10 mouse cellular contexts compared by ENCODE assay signal in the genomic region with DNA sequence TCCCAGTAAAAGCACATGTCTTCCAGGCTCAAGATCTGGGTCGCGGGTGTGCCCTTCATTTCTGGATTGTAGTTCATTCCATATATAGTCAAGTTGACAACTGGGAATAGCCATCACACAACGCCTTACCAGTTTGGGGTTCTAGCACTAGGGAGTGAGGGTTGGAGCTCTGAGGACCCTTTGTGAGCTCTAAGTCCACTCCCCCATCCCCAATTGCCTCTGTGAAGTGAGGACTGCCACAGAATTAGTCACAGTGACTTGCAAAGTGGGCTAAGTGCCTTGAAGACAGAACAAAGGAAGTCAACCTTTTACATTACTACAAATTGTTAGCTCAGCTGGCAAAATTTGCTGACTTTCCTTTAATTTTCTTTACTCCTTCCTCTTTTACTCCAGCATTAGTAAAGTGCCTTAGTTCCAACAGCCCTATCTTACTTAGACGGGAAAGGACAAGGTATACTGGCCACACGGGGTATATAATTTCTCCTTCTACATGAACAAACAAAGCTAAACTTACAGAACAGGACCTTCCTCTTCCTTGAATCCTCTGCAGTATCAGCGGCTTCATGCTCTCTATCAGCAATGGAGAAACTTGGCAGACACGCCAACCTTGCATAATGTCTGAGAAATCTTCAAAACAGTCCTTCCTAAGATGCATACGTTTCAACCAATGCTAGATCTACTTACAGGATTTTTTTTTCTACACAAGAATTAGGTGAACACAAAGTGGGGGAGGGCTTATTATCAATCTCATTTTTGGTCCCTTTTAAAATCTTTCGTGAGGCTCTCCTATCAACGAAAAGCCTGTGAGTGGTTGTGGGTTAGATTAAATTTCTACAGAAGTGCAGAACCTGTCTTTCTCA. TPM values are rescaled to one million over a fixed set of nuclear protein-coding genes. Genes with fewer than 3 reads are reported as not detected.
A peak's percentile ranks its signal among the peaks of the same experiment; 100 is the strongest.
DNase-seq lines count a peak whose midpoint lies in the region; ATAC-seq and TF ChIP-seq lines count a peak whose summit lies in the region.
"Had no signal": no experiment of that assay in that cellular context is flagged by ENCODE, and none has a peak within 500 bp of the region (broad histone marks: within the 10 kb centered on the region; RNA-seq: fewer than 3 reads in every experiment).

No protein-coding gene starts in this region.

- intact Hi-C loops in left cerebral cortex, postnatal 25 days (cut with DNase I) = no loop called here

- TF ChIP-seq POLR2A in brain, embryonic 14.5 days (IDR thresholded peaks at IDR 0.05; ENCODE audit: borderline replicate concordance, extremely low read depth, insufficient read depth, insufficient read length, poor library complexity, severe bottlenecking) = no peak

- ATAC-seq in hematopoietic stem cell, adult 5-6 weeks (replicated peaks in 1 of 2; ENCODE audit: insufficient read depth in 1 of 2, low FRiP score in 2 of 2, low TSS enrichment in 1 of 2, low read depth in 1 of 2, poor library complexity in 2 of 2, severe bottlenecking in 2 of 2) = peak; percentile 56 to 66
- peak; percentile 68 for ATAC-seq in megakaryocyte progenitor cell, adult 5-6 weeks (replicated peaks; ENCODE audit: poor library complexity)
- ATAC-seq: inflammation-experienced regulatory T-cells, adult 6 months had no signal

- DNase-seq in lung, postnatal 36 days = peak; percentile 15
- DNase-seq in lung, postnatal 25 days (ENCODE audit: low spot score) = no peak
- peak; percentile 7 for DNase-seq in brain, embryonic 14.5 days (ENCODE audit: low read depth)
- DNase-seq in thymus, postnatal 0 days (ENCODE audit: low spot score) = no peak
- no peak for DNase-seq in embryo, embryonic 10.5 days (ENCODE audit: low spot score)
- DNase-seq in left cerebral cortex, postnatal 25 days (ENCODE audit: low spot score in 2 of 2) = no peak
- DNase-seq: gastrocnemius, postnatal 25 days had no signal

- TF ChIP-seq CTCF in brain, embryonic 14.5 days (IDR thresholded peaks at IDR 0.05; ENCODE audit: borderline replicate concordance, extremely low read depth, insufficient read depth, insufficient read length) = no peak

RNA-seq across cellular contexts. Expression of a gene that starts 14.8 kb away (rescaled TPM):
- 22.5 and 36.3 TPM in 2 replicates for polyA plus RNA-seq in brain, embryonic 14.5 days (2012; rRNA removed)
- 2.9 and 4.6 TPM in 2 replicates for total RNA-seq in hematopoietic stem cell, adult 5-6 weeks (2017)
- 6.8 and 7.2 TPM in 2 replicates for total RNA-seq in megakaryocyte progenitor cell, adult 5-6 weeks (2015)
- total RNA-seq in megakaryocyte progenitor cell, adult 5-6 weeks (2017) = 1.2 and 1.9 TPM in 2 replicates
- polyA plus RNA-seq in thymus, postnatal 0 days (2015; fragmentation: Nextera tagmentation; extraction: Ambion mirVana) = 0.62 and 0.90 TPM in 2 replicates
- 10 to 100 TPM; 56.2 to 57.5 TPM for total RNA-seq in left cerebral cortex, postnatal 25 days (2021)

Comparison
In these comparisons a context has a peak if more than half of its experiments do, and no peak if none do; other contexts are left out.
1. DNase-seq: peak in lung, postnatal 36 days (single experiment) and brain, embryonic 14.5 days (single experiment); none in lung, postnatal 25 days (single experiment), thymus, postnatal 0 days (single experiment), embryo, embryonic 10.5 days (single experiment) and left cerebral cortex, postnatal 25 days (0 of 2).
2. RNA of a gene that starts 14.8 kb away (total RNA-seq): 56.2 to 57.5 TPM in left cerebral cortex, postnatal 25 days; 1.2 to 7.2 TPM in megakaryocyte progenitor cell, adult 5-6 weeks and 2.9 to 4.6 TPM in hematopoietic stem cell, adult 5-6 weeks; every median in the first group is over 4 times any median in the second.